Mouse (Mus musculus): ENCODE data around the gene Apba3.
"Not testable (repeated sequence)": the region's sequence is repeated elsewhere in the genome, so short reads cannot be mapped to it uniquely, and the experiment has no call there.

Apba3 gene

DNA sequence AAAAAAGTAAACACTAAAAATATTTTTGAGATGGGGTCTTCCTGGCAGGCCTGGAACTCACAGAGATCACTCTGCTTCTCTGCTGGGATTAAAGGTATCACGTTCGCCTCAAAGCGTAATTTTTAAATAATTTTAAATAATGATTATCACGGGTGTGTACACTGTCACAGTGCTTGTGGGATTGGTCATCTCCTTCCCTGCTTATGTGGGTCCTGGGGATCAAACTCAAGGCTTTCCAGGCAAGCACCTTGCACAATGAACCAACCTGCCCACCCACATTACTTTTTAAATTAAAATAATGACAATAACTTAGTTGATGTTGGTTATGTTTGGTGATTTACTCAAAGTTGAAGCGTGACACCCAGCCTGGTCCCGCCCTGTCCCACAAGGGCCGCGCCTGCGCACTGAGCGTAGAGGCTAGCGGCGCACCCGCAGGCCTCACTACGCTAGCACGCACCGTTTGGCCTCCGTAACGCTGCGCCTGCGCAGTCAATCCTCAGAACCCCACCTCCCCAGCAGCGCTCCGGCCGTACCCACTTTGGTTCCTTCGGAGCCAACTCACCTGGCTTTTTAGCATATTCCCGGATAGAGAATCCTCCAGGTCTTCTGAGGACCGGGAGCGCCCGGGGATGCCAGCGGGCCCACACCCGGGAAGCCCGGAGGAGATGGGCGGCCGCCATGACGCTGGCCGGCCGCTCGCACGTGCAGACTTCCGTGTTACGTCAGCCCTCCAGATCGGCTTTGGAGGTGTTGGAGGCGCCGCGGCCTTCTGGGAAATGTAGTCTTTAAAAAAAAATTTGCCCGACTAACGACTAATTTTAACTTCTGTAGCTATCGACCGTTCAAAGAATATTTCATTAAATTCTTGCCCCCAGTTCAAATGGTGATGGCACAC is at the start of gene Apba3, which contains the start of gene Mrpl54:
Gene Apba3, plus strand, starts transcription at position 750 of the 895 bp plus-strand sequence.
Gene Mrpl54, minus strand, starts transcription at position 724 of the 895 bp plus-strand sequence.
- peak; percentile 98 for DNase-seq (ENCODE audit: low read depth)

DNA sequence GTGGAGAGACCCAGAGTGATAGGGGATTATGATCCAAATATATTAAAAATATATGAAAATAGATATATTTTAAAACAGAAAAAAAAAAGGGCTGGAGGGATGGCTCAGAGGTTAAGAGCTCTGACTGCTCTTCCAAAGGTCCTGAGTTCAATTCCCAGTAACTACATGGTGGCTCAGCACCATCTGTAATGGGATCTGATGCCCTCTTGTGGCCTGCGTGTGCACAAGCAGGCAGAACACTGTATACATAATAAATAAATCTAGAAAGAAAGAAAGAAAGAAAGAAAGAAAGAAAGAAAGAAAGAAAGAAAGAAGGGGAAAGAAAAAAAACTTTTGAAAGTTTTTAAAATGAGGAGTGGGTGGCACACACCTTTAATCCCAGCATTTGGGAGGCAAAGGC is 49.5 kb upstream of the Apba3 start:
- DNase-seq (ENCODE audit: low read depth): peak; percentile 70

DNA sequence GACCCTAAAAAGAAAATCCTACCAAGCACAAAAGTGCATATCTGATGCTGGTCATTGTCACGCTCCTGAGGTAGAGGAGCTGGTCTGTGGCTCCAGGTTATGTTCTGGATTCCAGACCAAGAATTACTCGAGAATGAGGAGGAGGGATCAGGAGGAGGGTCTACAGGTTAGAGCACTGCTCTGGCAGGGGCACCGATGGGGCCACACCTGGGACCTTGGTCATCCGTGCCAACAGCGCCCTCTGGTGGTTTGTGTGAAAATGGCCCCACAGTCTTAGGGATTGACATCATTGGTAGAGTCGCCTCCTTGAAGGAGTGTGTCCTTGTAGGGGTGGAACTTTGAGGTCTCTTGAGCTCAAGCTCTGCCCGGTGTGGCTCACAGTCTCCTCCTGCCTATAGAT is 48.8 kb upstream of the Apba3 start:
- peak; percentile 87 for DNase-seq (ENCODE audit: low read depth)

DNA sequence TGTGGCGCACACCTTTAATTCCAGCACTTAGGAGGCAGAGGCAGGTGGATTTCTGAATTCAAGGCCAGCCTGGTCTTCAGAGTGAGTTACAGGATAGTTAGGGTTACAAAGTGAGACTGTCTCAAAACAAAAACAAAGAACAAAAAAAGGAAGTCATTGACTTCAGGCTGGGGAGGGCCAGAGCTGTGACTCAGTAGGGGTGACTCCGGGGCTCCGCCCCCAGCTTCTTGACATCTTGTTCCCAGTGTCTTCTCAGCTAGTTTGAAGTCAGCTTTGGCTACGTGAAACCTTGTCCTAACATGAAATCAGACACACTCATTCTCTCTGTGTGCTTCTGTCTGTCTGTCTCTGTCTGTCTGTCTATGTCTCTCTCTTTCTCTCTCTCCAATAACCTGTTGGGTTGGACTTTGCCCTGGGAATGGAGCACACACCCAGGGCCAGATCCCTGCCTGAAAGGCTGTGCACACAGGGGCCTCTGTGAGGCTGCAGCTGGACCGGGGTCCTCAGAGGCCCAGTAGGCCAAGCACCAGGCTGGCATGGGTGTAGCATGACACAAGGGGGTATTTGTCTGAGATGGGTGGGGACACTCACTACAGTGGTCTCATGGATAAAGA is 45.3 kb upstream of the Apba3 start:
- no peak for DNase-seq (ENCODE audit: low read depth)

DNA sequence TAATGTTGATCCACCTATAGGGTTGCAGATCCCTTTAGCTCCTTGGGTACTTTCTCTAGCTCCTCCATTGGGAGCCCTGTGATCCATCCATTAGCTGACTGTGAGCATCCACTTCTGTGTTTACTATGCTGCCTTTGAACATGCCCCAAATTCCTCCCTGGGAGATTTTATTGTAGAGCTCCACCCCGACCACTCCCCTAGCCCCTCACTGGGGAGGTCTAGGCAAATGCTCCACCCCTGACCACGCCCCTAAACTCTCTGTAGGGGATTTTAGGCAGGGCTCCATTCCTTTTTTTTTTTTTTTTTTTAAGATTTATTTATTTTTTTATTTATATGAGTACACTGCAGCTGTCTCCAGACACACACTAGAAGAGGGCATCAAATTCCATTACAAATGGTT is 43.0 kb upstream of the Apba3 start:
- not testable (repeated sequence) for DNase-seq (ENCODE audit: low read depth)

DNA sequence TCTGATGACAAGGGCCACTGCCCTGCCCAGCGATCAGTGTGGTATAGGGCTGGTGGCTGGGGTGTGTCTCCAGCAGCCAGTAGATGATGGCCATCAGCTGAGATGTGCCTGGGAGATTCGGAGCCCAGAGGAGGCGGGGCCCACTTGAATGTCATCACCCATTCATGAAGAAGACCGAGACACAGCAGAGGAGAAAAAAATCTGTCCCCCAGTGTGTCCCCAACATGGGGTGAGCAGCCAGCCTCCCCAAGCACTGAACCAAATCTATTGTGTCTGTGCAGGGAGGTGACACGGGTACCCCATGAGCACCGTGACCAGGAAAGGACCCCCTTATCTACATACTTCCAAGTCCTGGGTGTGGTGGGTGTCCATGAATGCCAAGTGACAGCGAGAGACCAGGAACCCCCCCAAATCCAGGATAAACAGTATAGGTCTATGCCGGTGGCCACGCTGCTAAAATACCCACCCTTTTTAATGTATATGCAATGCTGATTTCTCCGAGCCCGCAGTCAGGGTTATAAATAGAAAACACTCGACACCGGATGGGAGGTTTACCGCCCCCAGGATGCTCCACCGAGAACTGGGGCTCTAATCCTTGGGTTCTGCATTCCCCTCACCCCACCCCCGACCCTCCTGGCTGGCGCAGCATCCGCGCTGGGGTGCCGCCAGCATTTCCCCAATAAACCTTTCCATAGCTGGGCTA is 36.9 kb upstream of the Apba3 start:
- peak; percentile 56 for DNase-seq (ENCODE audit: low read depth)

DNA sequence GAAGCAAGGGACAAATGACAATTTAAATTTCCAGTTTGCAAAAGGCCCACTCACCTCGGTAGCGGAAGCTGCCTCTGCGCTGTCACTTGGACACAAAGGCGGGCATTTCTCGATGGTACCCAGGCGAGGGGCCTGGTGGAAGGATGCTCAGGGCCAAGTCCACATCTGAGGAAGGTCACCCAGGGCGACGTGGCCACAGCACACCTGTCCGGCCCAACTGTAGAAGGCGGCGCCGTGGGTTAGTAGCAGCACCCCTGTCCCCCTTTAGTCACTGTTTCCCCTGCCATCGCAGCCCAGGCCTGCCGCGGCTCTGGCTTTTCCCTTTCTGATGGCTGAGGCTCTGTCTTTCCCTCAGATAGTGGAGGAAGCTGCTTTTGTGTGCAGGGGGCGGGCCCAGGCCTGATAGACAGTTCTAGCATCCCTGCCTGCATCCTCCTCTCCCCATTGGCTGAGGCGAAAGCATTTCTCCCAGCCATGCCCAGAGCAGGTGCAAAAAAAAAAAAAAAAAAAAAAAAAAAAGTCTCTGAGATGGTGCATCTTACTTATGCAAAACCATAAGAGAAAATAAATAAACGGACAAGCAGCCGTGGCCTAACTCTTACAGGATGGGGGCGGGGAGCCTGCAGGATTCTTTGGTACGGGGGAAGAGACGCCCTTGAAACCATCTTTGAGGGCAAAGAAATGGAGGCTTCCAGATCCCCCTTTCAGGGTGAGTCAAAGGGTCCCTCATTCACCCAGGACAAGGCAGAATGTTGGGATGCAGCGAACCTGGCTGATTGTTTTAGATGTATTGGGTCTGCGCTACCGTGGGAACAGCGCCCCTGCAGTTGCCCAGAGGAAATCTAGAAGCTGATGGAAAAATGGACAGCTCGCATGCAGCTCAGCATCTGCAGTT is 36.1 kb upstream of the Apba3 start, which contains the start of gene Atcay:
Gene Atcay, minus strand, starts transcription at position 396 of the 895 bp plus-strand sequence.
- DNase-seq (ENCODE audit: low read depth): peak; percentile 56

DNA sequence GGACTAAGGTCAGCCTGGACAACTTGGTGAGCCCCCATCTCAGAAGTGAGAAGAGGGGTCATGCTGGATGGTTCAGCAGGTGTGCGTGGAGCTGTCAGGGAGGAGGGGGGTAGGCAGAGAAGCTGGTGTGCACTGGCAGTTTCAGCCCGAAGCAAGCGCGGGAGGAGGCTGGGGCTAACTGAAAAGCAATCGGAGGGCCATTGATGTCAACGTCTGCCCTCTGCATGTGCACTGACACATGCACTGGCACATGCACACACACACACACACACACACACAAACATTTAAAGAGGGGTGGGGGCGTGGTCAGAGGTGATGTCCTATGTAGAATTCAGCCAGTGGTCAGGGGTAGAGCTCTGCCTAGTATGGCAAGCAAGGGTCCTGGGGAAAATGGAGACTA is 35.3 kb upstream of the Apba3 start:
- DNase-seq (ENCODE audit: low read depth): no peak

DNA sequence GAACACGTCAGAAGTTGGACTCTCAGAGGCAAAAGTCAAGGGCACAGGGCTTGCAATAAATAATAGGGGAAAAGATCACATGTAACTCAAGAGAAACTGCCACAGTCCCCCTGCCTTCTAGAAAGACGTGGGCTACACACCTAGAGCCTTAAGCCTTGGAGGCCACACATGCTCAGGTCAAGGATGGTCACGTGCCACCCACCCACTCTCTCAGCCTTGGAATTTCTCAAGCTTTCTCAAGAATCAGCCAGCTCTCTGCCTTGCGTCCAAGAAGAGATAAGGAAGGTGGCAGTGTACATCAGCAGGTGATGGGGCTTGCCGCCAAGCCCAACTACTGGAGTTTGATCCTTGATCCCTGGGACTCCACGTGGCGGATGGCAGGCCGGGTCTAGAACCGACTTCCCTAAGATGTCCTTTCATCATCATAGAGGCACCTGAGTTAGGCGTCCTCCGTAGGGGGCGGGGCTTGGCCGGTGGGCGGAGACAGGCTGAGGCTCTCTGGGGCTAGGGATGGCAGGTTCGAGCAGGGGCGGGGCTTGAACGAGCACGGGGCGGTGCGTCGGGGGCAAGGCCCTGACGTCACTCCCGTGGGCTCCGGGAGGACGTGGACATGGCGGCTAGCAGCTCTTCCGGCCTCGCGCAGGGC is 34.1 kb upstream of the Apba3 start, which contains the start of gene Zfr2:
Gene Zfr2, plus strand, starts transcription at position 576 of the 646 bp plus-strand sequence.
- DNase-seq (ENCODE audit: low read depth): peak; percentile 97

DNA sequence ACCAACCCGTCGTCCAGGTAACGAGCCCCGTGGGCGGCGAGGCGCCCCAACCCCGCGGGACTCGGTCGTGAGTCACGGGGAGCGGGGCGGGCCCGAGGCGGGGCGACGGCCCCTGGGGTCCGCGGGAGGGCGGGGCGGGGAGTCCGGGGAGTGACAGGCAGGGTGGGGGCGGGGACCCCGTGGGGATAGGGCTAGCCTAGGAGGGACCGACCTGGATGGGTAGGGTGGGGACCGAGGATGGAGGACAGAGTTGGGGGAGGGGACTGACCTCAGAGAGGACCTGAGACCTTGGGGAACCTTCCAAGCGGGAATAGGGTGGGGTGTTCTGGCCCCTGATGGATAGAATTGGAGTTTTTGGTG is 33.6 kb upstream of the Apba3 start:
- no peak for DNase-seq (ENCODE audit: low read depth)

DNA sequence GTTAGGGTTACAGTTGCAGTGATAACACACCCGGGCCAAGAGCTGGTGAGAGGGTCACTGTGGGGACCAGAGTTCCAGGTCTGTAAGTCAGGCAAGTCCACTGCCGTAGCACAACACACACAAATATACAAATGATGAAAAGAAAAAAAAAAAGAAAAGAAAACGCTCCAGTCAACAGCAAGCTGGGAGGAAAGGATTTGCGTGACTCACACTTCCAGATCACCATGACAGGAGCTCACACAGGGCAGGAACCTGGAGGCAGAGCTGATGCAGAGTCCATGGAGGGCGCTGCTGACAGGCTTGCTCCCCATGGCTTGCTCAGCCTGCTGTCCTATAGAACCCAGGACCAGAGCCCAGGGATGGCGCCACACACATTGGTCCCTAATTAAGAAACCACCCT is 32.6 kb upstream of the Apba3 start:
- no peak for DNase-seq (ENCODE audit: low read depth)

DNA sequence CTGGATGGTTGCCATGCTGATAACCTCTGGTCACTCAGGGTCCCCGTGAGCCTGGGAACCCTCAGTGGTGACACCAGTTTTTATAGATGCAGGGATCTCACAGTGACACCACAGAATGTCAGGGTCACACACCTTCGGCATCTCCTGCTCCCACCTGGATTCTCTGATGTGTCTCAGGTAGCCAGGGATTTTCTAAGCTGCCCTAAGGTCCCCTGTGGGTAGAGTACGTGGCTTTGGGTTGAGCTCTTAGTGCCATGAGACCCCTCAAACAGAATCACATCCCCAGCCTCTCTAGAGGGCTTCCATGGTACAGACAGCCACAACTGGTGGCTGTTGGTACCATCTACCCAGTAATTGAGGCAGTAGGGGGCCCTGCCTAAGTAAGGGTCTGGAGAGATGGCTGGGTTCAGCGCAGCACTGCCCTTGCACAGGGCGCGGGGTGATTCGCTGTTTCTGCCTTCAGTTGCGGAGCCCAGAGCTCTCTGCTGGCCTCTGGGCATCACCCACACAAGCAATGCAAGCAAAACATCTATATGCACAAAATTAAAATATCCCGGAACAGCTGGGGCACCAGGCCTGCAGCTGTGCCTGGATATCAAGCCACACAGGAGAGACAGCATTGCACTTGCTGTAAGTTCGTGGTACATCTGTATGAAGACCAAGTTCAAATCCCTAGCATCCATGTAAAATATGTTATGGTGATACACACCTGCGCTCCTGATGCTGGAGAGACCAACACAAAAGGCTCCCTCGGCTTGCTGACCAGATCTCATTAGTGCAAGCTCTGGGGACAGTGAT is 30.1 kb upstream of the Apba3 start:
- DNase-seq (ENCODE audit: low read depth): no peak

DNA sequence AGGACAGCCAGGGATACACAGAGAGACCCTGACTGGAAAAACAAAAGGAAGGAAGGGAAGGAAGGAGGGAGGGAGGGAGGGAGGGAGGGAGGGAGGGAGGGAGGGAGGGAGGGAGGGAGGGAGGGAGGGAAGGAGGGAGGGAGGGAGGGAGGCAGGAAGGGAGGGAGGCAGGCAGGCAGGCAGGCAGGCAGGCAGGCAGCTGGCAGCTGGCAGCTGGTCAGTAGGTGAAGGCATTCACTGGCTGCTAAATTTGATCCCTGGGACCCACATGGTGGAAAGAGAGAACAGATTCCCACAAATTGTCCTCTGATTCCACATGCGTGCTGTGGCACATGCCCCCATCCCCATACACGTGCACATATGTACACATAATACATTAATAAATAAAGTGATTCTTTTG is 28.1 kb upstream of the Apba3 start:
- DNase-seq (ENCODE audit: low read depth): no peak

DNA sequence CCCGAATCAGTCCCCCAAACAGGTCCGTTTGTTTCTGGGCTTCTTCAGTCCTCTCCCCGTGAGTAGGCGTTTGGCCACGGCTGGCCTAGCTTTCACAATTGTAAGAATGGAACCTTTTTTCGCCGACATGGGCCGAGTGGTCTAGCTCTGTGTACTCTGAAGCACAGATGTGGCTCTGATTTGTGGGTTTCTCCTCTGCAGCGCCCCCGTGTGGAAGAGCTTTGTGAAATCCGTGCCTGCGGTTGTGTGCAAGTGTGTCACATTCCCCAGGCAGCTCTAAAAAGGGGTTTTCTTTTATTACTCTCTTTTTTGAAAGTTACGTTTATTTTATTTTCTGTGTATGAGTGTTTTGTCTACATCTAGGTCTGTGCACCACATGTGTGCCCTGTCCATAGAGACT is 25.9 kb upstream of the Apba3 start:
- DNase-seq (ENCODE audit: low read depth): peak; percentile 83

DNA sequence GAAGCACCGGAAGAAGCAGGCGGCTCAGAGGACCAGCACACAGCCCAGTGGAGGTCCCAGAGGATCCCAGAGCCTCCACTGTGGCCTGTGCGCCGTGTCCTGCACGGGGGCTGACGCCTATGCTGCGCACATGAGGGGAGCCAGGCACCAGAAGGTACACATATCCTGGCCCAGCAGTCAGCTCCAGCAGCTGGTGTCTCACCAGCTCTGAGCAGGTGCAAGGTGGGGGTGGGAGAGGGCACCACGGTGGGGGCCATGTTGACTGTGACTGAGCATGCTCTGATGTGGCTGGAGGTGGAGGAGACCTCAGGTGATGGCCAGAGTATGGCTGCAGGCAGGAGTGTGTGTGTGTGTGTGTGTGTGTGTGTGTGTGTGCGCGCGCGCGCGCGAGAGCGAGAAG is 24.7 kb upstream of the Apba3 start:
- no peak for DNase-seq (ENCODE audit: low read depth)

DNA sequence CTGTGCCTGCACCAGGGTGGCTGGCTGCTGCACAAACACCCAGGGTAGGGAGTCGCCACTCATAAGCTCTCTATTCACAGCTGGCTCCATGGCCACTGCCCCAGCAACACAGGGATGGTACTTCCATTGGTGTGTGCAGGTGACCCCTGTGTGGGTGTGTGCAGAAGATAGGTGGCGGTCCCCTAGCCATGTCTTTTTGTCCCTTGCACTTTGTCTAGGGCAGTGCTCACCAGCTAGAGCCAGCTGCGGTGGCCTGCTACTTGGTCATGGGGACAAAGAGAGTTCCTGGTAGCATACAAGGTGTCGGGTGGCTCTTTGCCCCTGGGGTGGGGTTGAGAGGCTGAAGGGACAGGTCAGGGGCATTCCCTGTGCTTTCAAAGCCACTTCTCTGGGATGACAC is 22.6 kb upstream of the Apba3 start:
- no peak for DNase-seq (ENCODE audit: low read depth)

DNA sequence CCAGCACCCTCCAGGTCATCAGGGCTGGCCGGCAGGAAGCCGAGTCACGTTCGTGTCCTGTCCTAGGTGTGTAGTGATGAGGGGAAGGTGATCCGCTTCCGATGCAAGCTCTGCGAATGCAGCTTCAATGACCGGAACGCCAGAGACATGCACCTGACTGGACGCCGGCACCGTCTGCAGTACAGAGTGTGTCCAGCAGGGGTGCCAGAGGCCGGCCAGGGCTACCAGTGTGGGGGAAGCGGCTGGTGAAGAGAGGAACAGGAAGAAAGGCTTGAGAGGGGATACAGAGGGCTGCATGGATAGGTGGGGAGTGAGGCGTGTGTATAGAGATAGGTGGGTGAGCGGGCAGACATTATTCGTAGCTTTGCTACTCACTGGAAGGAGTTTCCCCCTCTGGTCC is 22.2 kb upstream of the Apba3 start:
- peak; percentile 86 for DNase-seq (ENCODE audit: low read depth)

DNA sequence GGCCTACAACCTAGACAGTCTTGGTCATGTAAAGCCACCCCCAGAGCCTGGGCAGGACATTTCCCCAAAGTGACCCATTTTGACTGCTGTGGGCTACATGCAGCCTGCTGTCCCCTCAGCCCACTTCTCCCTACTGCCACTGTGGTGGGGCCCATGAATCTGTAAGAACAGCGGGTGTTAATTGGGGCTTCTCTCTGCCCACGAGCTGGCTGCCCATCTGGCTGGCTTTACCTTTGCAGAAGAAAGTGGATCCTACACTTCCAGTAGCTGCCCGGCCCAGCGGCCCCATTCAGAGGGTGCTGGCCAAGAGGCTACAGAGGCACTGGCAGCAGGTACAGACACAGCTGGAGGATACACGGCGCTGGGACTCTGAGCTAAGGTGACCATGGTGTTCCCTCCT is 21.6 kb upstream of the Apba3 start:
- DNase-seq (ENCODE audit: low read depth): peak; percentile 27

DNA sequence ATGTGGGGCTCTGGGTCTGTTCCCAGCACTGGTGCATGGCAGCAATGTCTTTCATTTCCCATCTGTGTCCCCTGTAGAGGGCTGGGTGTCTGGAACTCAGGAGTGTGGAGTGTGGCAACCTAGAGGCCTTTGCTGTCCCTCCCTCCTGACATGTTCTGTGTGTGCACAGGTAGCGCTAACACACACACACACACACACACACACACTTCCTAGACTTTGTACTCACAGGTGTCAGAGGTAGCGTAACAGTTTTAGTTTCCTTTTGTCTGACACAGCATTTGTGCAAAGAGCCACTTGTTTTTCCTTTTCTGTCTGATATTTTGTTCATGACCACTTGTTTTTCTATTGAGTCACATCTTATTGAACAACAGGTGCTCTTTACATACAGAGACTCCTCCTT is 19.0 kb upstream of the Apba3 start:
- DNase-seq (ENCODE audit: low read depth): peak; percentile 88

DNA sequence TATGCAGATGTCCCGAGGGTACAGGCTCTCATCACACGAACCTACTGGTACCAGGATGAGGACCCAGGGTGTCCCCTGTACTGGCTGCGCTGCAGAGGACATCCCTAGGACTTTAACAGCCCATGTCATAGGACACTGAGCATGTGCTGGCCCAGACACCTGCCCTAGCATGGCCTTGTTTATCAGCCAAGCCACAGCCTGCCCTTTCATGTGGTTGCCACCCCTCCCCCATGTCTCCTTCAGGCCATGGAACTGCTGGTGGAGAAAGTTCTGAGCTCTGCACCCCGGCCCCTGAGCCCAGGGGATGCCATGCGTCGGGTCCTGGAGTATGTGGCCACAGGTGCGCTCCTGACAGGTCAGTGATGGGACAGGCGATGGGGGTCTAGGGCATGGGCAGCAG is 17.3 kb upstream of the Apba3 start:
- no peak for DNase-seq (ENCODE audit: low read depth)
